Mouse (Mus musculus) T-cell, adult 2 months (primary cell): ENCODE measurements around the gene Fastk.

Experiments
- DNase-seq: peaks from one replicate; pipeline ENCODE4 v3.0.0; 2022; ENCODE audit warnings: low spot score

Fastk gene

GRCm38 (mm10) chr5:24452691-24453233 is 7.7 kb upstream of the Fastk start:
- peak; percentile 11 for DNase-seq

GRCm38 (mm10) chr5:24452030-24452690 is 7.1 kb upstream of the Fastk start, which contains the start of gene Agap3:
Gene Agap3, plus strand, starts transcription at chr5:24452177.
- DNase-seq, result peak; percentile 51

GRCm38 (mm10) chr5:24451264-24452029 is 6.4 kb upstream of the Fastk start:
- DNase-seq, result peak; percentile 80

GRCm38 (mm10) chr5:24447624-24448298 is 2.7 kb upstream of the Fastk start, which contains the start of gene Tmub1:
Gene Tmub1, minus strand, starts transcription at chr5:24447854.
- DNase-seq, result peak; percentile 85

- no peak for DNase-seq
These were observed 1.5 kb upstream of the Fastk start for GRCm38 (mm10) chr5:24446630-24447029.

- DNase-seq, result no peak
These were observed 467 bp upstream of the Fastk start for GRCm38 (mm10) chr5:24445428-24446080.

- no peak for DNase-seq
These were observed 1.2 kb downstream of the Fastk start for GRCm38 (mm10) chr5:24443927-24444326.

- DNase-seq, result no peak
These were observed 1.9 kb downstream of the Fastk start for GRCm38 (mm10) chr5:24443204-24443603.

- DNase-seq, result no peak
These were observed 3.1 kb downstream of the Fastk start for GRCm38 (mm10) chr5:24442029-24442428.

GRCm38 (mm10) chr5:24441187-24441586 is 3.9 kb downstream of the Fastk start:
- DNase-seq, result no peak

GRCm38 (mm10) chr5:24433993-24434392 is 11.1 kb downstream of the Fastk start:
- DNase-seq, result no peak

- DNase-seq, result no peak
These were observed 16.5 kb downstream of the Fastk start for GRCm38 (mm10) chr5:24428596-24428995.

- no peak for DNase-seq
These were observed 17.1 kb downstream of the Fastk start for GRCm38 (mm10) chr5:24427981-24428402.

GRCm38 (mm10) chr5:24427285-24427633 is 17.8 kb downstream of the Fastk start:
- no peak for DNase-seq

GRCm38 (mm10) chr5:24426556-24427284 is 18.4 kb downstream of the Fastk start:
- DNase-seq, result no peak

GRCm38 (mm10) chr5:24426037-24426432 is 19.1 kb downstream of the Fastk start:
- DNase-seq, result no peak

GRCm38 (mm10) chr5:24425421-24426036 is 19.6 kb downstream of the Fastk start:
- DNase-seq, result peak; percentile 57

- peak; percentile 81 for DNase-seq
These were observed 20.2 kb downstream of the Fastk start for GRCm38 (mm10) chr5:24424861-24425411.

- no peak for DNase-seq
These were observed 20.9 kb downstream of the Fastk start for GRCm38 (mm10) chr5:24424004-24424781.
